Mouse (Mus musculus): Measurements from ENCODE around the gene Cdk8. TPM values are rescaled to one million over a fixed set of nuclear protein-coding genes. Genes with fewer than 3 reads are reported as not detected.

Gene Cdk8
- polyA plus RNA-seq, 1 experiment from 2014 or later = 24.6 TPM

- ATAC-seq = no peak
- no peaks in the 10 kb centered on the region for H3K27me3 ChIP-seq (replicated peaks; ENCODE audit: control insufficient read depth, insufficient read depth, low read length)
- H3K4me1 ChIP-seq (replicated peaks; ENCODE audit: control insufficient read depth, insufficient read depth, low read length) = no peaks in the 10 kb centered on the region
- H3K4me2 ChIP-seq (replicated peaks; ENCODE audit: low read depth) = no peak overlapping the region
- no peak overlapping the region for H3K4me3 ChIP-seq (ENCODE audit: low read depth, low read length)
- H3K9ac ChIP-seq (ENCODE audit: low read depth, low read length) = no peak overlapping the region
- H3K9me3 ChIP-seq (ENCODE audit: control insufficient read depth) = no peaks in the 10 kb centered on the region
- no peak overlapping the region for H3K27ac ChIP-seq (ENCODE audit: low read depth, low read length)
- 82% methylated on average over 7 of the region's 7 CpGs for WGBS
- peaks cover 11% of the 10 kb centered on the region; the same call in 1 of the 2 replicates for H3K36me3 ChIP-seq (ENCODE audit: control insufficient read depth, insufficient read depth)
- TF ChIP-seq CTCF (IDR thresholded peaks at IDR 0.05; ENCODE audit: low read depth) = no peak
These were observed 36.7 kb downstream of the Cdk8 start for GRCm38 (mm10) chr5:146267776-146268175.

- no peak for ATAC-seq
These were observed 39.6 kb downstream of the Cdk8 start for GRCm38 (mm10) chr5:146270593-146270992.

GRCm38 (mm10) chr5:146271662-146272061 is 40.6 kb downstream of the Cdk8 start:
- no peak for TF ChIP-seq CTCF (IDR thresholded peaks at IDR 0.05; ENCODE audit: low read depth)
- Histone ChIP-seq H3K9ac (ENCODE audit: low read depth, low read length) (no peak overlapping the region), H3K4me2 (replicated peaks; ENCODE audit: low read depth) (no peak overlapping the region), H3K27me3 (replicated peaks; ENCODE audit: control insufficient read depth, insufficient read depth, low read length) (no peaks in the 10 kb centered on the region), H3K9me3 (ENCODE audit: control insufficient read depth) (no peaks in the 10 kb centered on the region), H3K4me1 (replicated peaks; ENCODE audit: control insufficient read depth, insufficient read depth, low read length) (no peaks in the 10 kb centered on the region), H3K4me3 (ENCODE audit: low read depth, low read length) (no peak overlapping the region), H3K36me3 (ENCODE audit: control insufficient read depth, insufficient read depth) (peaks cover 31% of the 10 kb centered on the region), H3K27ac (ENCODE audit: low read depth, low read length) (no peak overlapping the region)
- 90% methylated on average over 5 of the region's 5 CpGs for WGBS
- ATAC-seq = no peak

More at GRCm38 (mm10) chr5:146270593-146270992, 39.6 kb downstream of the Cdk8 start:
- Histone ChIP-seq H3K4me3 (ENCODE audit: low read depth, low read length) (no peak overlapping the region), H3K27ac (ENCODE audit: low read depth, low read length) (no peak overlapping the region), H3K4me1 (replicated peaks; ENCODE audit: control insufficient read depth, insufficient read depth, low read length) (no peaks in the 10 kb centered on the region), H3K9ac (ENCODE audit: low read depth, low read length) (no peak overlapping the region), H3K9me3 (ENCODE audit: control insufficient read depth) (no peaks in the 10 kb centered on the region), H3K27me3 (replicated peaks; ENCODE audit: control insufficient read depth, insufficient read depth, low read length) (no peaks in the 10 kb centered on the region), H3K4me2 (replicated peaks; ENCODE audit: low read depth) (no peak overlapping the region), H3K36me3 (ENCODE audit: control insufficient read depth, insufficient read depth) (peaks cover 28% of the 10 kb centered on the region)
- TF ChIP-seq CTCF (IDR thresholded peaks at IDR 0.05; ENCODE audit: low read depth) = no peak
- 72% methylated on average over 9 of the region's 9 CpGs for WGBS

- Histone ChIP-seq H3K9me3 (ENCODE audit: control insufficient read depth) (no peaks in the 10 kb centered on the region), H3K4me1 (replicated peaks; ENCODE audit: control insufficient read depth, insufficient read depth, low read length) (no peaks in the 10 kb centered on the region), H3K27me3 (replicated peaks; ENCODE audit: control insufficient read depth, insufficient read depth, low read length) (no peaks in the 10 kb centered on the region), H3K27ac (ENCODE audit: low read depth, low read length) (no peak overlapping the region), H3K9ac (ENCODE audit: low read depth, low read length) (no peak overlapping the region), H3K4me2 (replicated peaks; ENCODE audit: low read depth) (no peak overlapping the region), H3K36me3 (ENCODE audit: control insufficient read depth, insufficient read depth) (peaks cover 31% of the 10 kb centered on the region), H3K4me3 (ENCODE audit: low read depth, low read length) (no peak overlapping the region)
- TF ChIP-seq CTCF (IDR thresholded peaks at IDR 0.05; ENCODE audit: low read depth) = no peak
- no peak for ATAC-seq
- 81% methylated on average over 4 of the region's 4 CpGs for WGBS
These were observed 42.1 kb downstream of the Cdk8 start for GRCm38 (mm10) chr5:146273096-146273495.

GRCm38 (mm10) chr5:146274420-146275045 is 43.5 kb downstream of the Cdk8 start:
- Histone ChIP-seq H3K36me3 (ENCODE audit: control insufficient read depth, insufficient read depth) (peaks cover 31% of the 10 kb centered on the region), H3K4me3 (ENCODE audit: low read depth, low read length) (no peak overlapping the region), H3K9me3 (ENCODE audit: control insufficient read depth) (no peaks in the 10 kb centered on the region), H3K9ac (ENCODE audit: low read depth, low read length) (no peak overlapping the region), H3K27me3 (replicated peaks; ENCODE audit: control insufficient read depth, insufficient read depth, low read length) (no peaks in the 10 kb centered on the region), H3K27ac (ENCODE audit: low read depth, low read length) (no peak overlapping the region), H3K4me2 (replicated peaks; ENCODE audit: low read depth) (no peak overlapping the region), H3K4me1 (replicated peaks; ENCODE audit: control insufficient read depth, insufficient read depth, low read length) (no peaks in the 10 kb centered on the region)
- TF ChIP-seq CTCF (IDR thresholded peaks at IDR 0.05; ENCODE audit: low read depth) = no peak
- no peak for ATAC-seq
- WGBS = 80% methylated on average over 4 of the region's 4 CpGs

- no peak for TF ChIP-seq CTCF (IDR thresholded peaks at IDR 0.05; ENCODE audit: low read depth)
- H3K9ac ChIP-seq (ENCODE audit: low read depth, low read length) = no peak overlapping the region
These were observed 46.5 kb downstream of the Cdk8 start for GRCm38 (mm10) chr5:146277513-146277912.

More at GRCm38 (mm10) chr5:146277513-146277912, 46.5 kb downstream of the Cdk8 start:
- Histone ChIP-seq H3K36me3 (ENCODE audit: control insufficient read depth, insufficient read depth) (peaks cover 27% of the 10 kb centered on the region), H3K27ac (ENCODE audit: low read depth, low read length) (no peak overlapping the region), H3K4me3 (ENCODE audit: low read depth, low read length) (no peak overlapping the region), H3K27me3 (replicated peaks; ENCODE audit: control insufficient read depth, insufficient read depth, low read length) (no peaks in the 10 kb centered on the region), H3K4me2 (replicated peaks; ENCODE audit: low read depth) (no peak overlapping the region), H3K4me1 (replicated peaks; ENCODE audit: control insufficient read depth, insufficient read depth, low read length) (no peaks in the 10 kb centered on the region), H3K9me3 (ENCODE audit: control insufficient read depth) (no peaks in the 10 kb centered on the region)
- 76% methylated on average over 4 of the region's 4 CpGs for WGBS
- ATAC-seq = no peak

Data from intestine, postnatal 0 days (tissue).